Mouse (Mus musculus) midbrain, embryonic 15.5 days (tissue): ENCODE measurements around the gene Tmod1. TPM values are rescaled to one million over a fixed set of nuclear protein-coding genes. Genes with fewer than 3 reads are reported as not detected.

ENCODE experiments used
- ATAC-seq: fragments of 200-750 bp; cut with Nextera tagmentation; replicated peaks from 2 replicates; pipeline ENCODE4 v1.8.0; 2017; ENCODE audit warnings: moderate TSS enrichment
- H3K27ac ChIP-seq: fragments of 300-500 bp; sonication (generic); 2 replicates; pipeline ENCODE4 v1.5.1; 2015; ENCODE audit warnings: mild to moderate bottlenecking, inconsistent platforms
- H3K27me3 ChIP-seq: fragments of 300-500 bp; sonication (generic); replicated peaks from 2 replicates; pipeline ENCODE4 v1.6.1; 2015; ENCODE audit warnings: inconsistent platforms
- H3K36me3 ChIP-seq: fragments of 300-500 bp; sonication (generic); replicated peaks from 2 replicates; pipeline ENCODE4 v1.6.1; 2015; ENCODE audit warnings: inconsistent platforms
- H3K4me1 ChIP-seq: fragments of 300-500 bp; sonication (generic); 2 replicates; pipeline ENCODE4 v1.6.1; 2015; ENCODE audit warnings: inconsistent platforms
- H3K4me2 ChIP-seq: fragments of 300-500 bp; sonication (generic); 2 replicates; pipeline ENCODE4 v1.6.1; 2015; ENCODE audit warnings: inconsistent platforms, mild to moderate bottlenecking, moderate library complexity
- H3K4me3 ChIP-seq: fragments of 300-500 bp; sonication (generic); 2 replicates; pipeline ENCODE4 v1.5.1; 2015; ENCODE audit warnings: mild to moderate bottlenecking, inconsistent platforms
- H3K9ac ChIP-seq: fragments of 300-500 bp; sonication (generic); 2 replicates; pipeline ENCODE4 v1.6.1; 2015; ENCODE audit warnings: mild to moderate bottlenecking, inconsistent platforms
- H3K9me3 ChIP-seq: fragments of 300-500 bp; sonication (generic); 2 replicates; pipeline ENCODE4 v1.6.1; 2016; ENCODE audit warnings: inconsistent platforms
- WGBS: fragments of 180-500 bp; shearing (Covaris S2); methylation state at CpG from one replicate; pipeline ENCODE4 v1.1.7; 2015; ENCODE audit warnings: mixed read lengths; 5-methylcytosine and 5-hydroxymethylcytosine counted together
- polyA plus RNA-seq: library from polyadenylated mRNA; unstranded; fragments of >200 nt; fragmentation: Nextera tagmentation; extraction: Ambion mirVana; gene quantifications from 2 replicates; pipeline ENCODE4 v1.2.1, GENCODE M21; 2015

Gene Tmod1
- polyA plus RNA-seq, 1 experiment from 2014 or later, result 0.65 TPM

- no peaks in the 10 kb centered on the region for H3K9me3 ChIP-seq
- no peak overlapping the region for H3K4me2 ChIP-seq
- no peaks in the 10 kb centered on the region for H3K36me3 ChIP-seq
- peaks cover 12% of the 10 kb centered on the region for H3K27me3 ChIP-seq
- ATAC-seq, result no peak
- H3K27ac ChIP-seq, result no peak overlapping the region
- WGBS, result 84% methylated on average over 2 of the region's 2 CpGs
- H3K4me1 ChIP-seq, result no peaks in the 10 kb centered on the region
- H3K9ac ChIP-seq, result no peak overlapping the region
- no peak overlapping the region for H3K4me3 ChIP-seq
These were observed 5.5 kb upstream of the Tmod1 start for GRCm38 (mm10) chr4:46033197-46033596.

- peak overlapping the region; percentile 97 for H3K4me2 ChIP-seq
- no peaks in the 10 kb centered on the region for H3K9me3 ChIP-seq
- WGBS, result 12% methylated on average over 12 of the region's 12 CpGs
- peak overlapping the region; percentile 50 for H3K9ac ChIP-seq
- H3K36me3 ChIP-seq, result no peaks in the 10 kb centered on the region
- H3K4me1 ChIP-seq, result peaks cover 15% of the 10 kb centered on the region
- H3K4me3 ChIP-seq, result peak overlapping the region; percentile 56
- H3K27ac ChIP-seq, result no peak overlapping the region
- peaks cover 37% of the 10 kb centered on the region for H3K27me3 ChIP-seq
- no peak for ATAC-seq
These were observed 194 bp upstream of the Tmod1 start for GRCm38 (mm10) chr4:46038591-46038891.

- H3K9ac ChIP-seq, result no peak overlapping the region
- H3K4me3 ChIP-seq, result peak overlapping the region; percentile 56; the same call in 1 of the 2 replicates
- H3K4me2 ChIP-seq, result peak overlapping the region; percentile 97; the same call in 1 of the 2 replicates
- 18% methylated on average over 6 of the region's 6 CpGs for WGBS
- peaks cover 37% of the 10 kb centered on the region for H3K27me3 ChIP-seq
- no peaks in the 10 kb centered on the region for H3K36me3 ChIP-seq
- no peak overlapping the region for H3K27ac ChIP-seq
- H3K9me3 ChIP-seq, result no peaks in the 10 kb centered on the region
- H3K4me1 ChIP-seq, result peaks cover 15% of the 10 kb centered on the region
- no peak for ATAC-seq
These were observed 1.2 kb downstream of the Tmod1 start for GRCm38 (mm10) chr4:46039899-46040298.

GRCm38 (mm10) chr4:46040594-46041192, 2.0 kb downstream of the Tmod1 start:
- WGBS, result 27% methylated on average over 9 of the region's 9 CpGs
- peaks cover 37% of the 10 kb centered on the region for H3K27me3 ChIP-seq
- no peak overlapping the region for H3K27ac ChIP-seq
- H3K4me3 ChIP-seq, result no peak overlapping the region
- H3K4me1 ChIP-seq, result peaks cover 15% of the 10 kb centered on the region
- no peak for ATAC-seq
- no peaks in the 10 kb centered on the region for H3K9me3 ChIP-seq
- no peak overlapping the region for H3K9ac ChIP-seq
- no peak overlapping the region for H3K4me2 ChIP-seq
- H3K36me3 ChIP-seq, result no peaks in the 10 kb centered on the region

- no peaks in the 10 kb centered on the region for H3K9me3 ChIP-seq
- H3K27me3 ChIP-seq, result peaks cover 37% of the 10 kb centered on the region
- H3K27ac ChIP-seq, result no peak overlapping the region
These were observed 3.2 kb downstream of the Tmod1 start for GRCm38 (mm10) chr4:46041761-46042504.

GRCm38 (mm10) chr4:46042505-46042850, 3.7 kb downstream of the Tmod1 start:
- no peak overlapping the region for H3K4me2 ChIP-seq
- no peak for ATAC-seq
- no peak overlapping the region for H3K27ac ChIP-seq
- peaks cover 15% of the 10 kb centered on the region for H3K4me1 ChIP-seq
- H3K4me3 ChIP-seq, result no peak overlapping the region
- 35% methylated on average over 5 of the region's 5 CpGs for WGBS
- H3K27me3 ChIP-seq, result peaks cover 32% of the 10 kb centered on the region
- no peaks in the 10 kb centered on the region for H3K9me3 ChIP-seq
- no peaks in the 10 kb centered on the region for H3K36me3 ChIP-seq
- H3K9ac ChIP-seq, result no peak overlapping the region

More at GRCm38 (mm10) chr4:46041761-46042504, 3.2 kb downstream of the Tmod1 start:
- 21% methylated on average over 7 of the region's 7 CpGs for WGBS
- no peak overlapping the region for H3K4me2 ChIP-seq
- H3K4me3 ChIP-seq, result no peak overlapping the region
- no peaks in the 10 kb centered on the region for H3K36me3 ChIP-seq
- ATAC-seq, result no peak
- peaks cover 15% of the 10 kb centered on the region for H3K4me1 ChIP-seq
- no peak overlapping the region for H3K9ac ChIP-seq

GRCm38 (mm10) chr4:46043361-46043760, 4.6 kb downstream of the Tmod1 start:
- 83% methylated on average over 8 of the region's 8 CpGs for WGBS
- Histone ChIP-seq H3K9ac (no peak overlapping the region), H3K36me3 (no peaks in the 10 kb centered on the region), H3K9me3 (no peaks in the 10 kb centered on the region), H3K4me1 (peaks cover 15% of the 10 kb centered on the region), H3K4me2 (no peak overlapping the region), H3K4me3 (no peak overlapping the region), H3K27ac (no peak overlapping the region), H3K27me3 (peaks cover 23% of the 10 kb centered on the region)
- no peak for ATAC-seq

GRCm38 (mm10) chr4:46047971-46048370, 9.2 kb downstream of the Tmod1 start:
- no peak overlapping the region for H3K4me2 ChIP-seq
- H3K4me3 ChIP-seq, result no peak overlapping the region
- H3K9me3 ChIP-seq, result no peaks in the 10 kb centered on the region
- H3K36me3 ChIP-seq, result no peaks in the 10 kb centered on the region
- WGBS, result 72% methylated on average over 4 of the region's 4 CpGs
- H3K9ac ChIP-seq, result no peak overlapping the region
- no peak overlapping the region for H3K27ac ChIP-seq
- H3K4me1 ChIP-seq, result no peaks in the 10 kb centered on the region
- no peaks in the 10 kb centered on the region for H3K27me3 ChIP-seq
- ATAC-seq, result no peak

- H3K4me2 ChIP-seq, result no peak overlapping the region
- no peak overlapping the region for H3K27ac ChIP-seq
- no peak overlapping the region for H3K9ac ChIP-seq
- H3K4me3 ChIP-seq, result no peak overlapping the region
- H3K4me1 ChIP-seq, result no peaks in the 10 kb centered on the region
- no peaks in the 10 kb centered on the region for H3K9me3 ChIP-seq
- 89% methylated on average over 7 of the region's 7 CpGs for WGBS
- H3K27me3 ChIP-seq, result no peaks in the 10 kb centered on the region
- H3K36me3 ChIP-seq, result no peaks in the 10 kb centered on the region
- ATAC-seq, result no peak
These were observed 9.7 kb downstream of the Tmod1 start for GRCm38 (mm10) chr4:46048418-46048817.

GRCm38 (mm10) chr4:46053323-46054107, 14.8 kb downstream of the Tmod1 start:
- Histone ChIP-seq H3K9me3 (no peaks in the 10 kb centered on the region), H3K4me2 (no peak overlapping the region), H3K4me1 (no peaks in the 10 kb centered on the region), H3K27ac (no peak overlapping the region), H3K36me3 (no peaks in the 10 kb centered on the region), H3K4me3 (no peak overlapping the region), H3K27me3 (no peaks in the 10 kb centered on the region), H3K9ac (no peak overlapping the region)
- WGBS, result 90% methylated on average over 9 of the region's 9 CpGs
- no peak for ATAC-seq

- Histone ChIP-seq H3K4me2 (no peak overlapping the region), H3K27ac (no peak overlapping the region), H3K4me1 (no peaks in the 10 kb centered on the region), H3K4me3 (no peak overlapping the region), H3K27me3 (no peaks in the 10 kb centered on the region), H3K36me3 (no peaks in the 10 kb centered on the region), H3K9me3 (no peaks in the 10 kb centered on the region), H3K9ac (no peak overlapping the region)
- 76% methylated on average over 5 of the region's 5 CpGs for WGBS
- ATAC-seq, result no peak
These were observed 17.4 kb downstream of the Tmod1 start for GRCm38 (mm10) chr4:46056163-46056562.

GRCm38 (mm10) chr4:46061259-46061962, 22.7 kb downstream of the Tmod1 start:
- Histone ChIP-seq H3K27me3 (no peaks in the 10 kb centered on the region), H3K4me3 (no peak overlapping the region), H3K36me3 (no peaks in the 10 kb centered on the region), H3K27ac (no peak overlapping the region), H3K4me2 (no peak overlapping the region), H3K9me3 (no peaks in the 10 kb centered on the region), H3K4me1 (no peaks in the 10 kb centered on the region), H3K9ac (no peak overlapping the region)
- 81% methylated on average over 12 of the region's 12 CpGs for WGBS
- ATAC-seq, result no peak
